Mouse (Mus musculus) left cerebral cortex, postnatal 10 days (tissue): ENCODE data around the gene Dnajc16. TPM values are rescaled to one million over a fixed set of nuclear protein-coding genes. Genes with fewer than 3 reads are reported as not detected.

ENCODE experiments used
- total RNA-seq, 2 experiments: library from RNA; stranded (reverse); gene quantifications; 2 replicates each; pipeline ENCODE4 v1.2.3; 2021

The Dnajc16 gene
- total RNA-seq, 2 experiments from 2014 or later = 26.8 to 29.2 TPM

Other genes with a start within 250 kb of the Dnajc16 start
- 1 to 10 TPM; 4.4 to 6.0 TPM for gene Fblim1, start 184.8 kb downstream of the Dnajc16 start, total RNA-seq
- gene Tmem82, start 172.3 kb downstream of the Dnajc16 start, total RNA-seq = under 1 TPM; 0.28 to 0.79 TPM
- gene Slc25a34, start 167.1 kb downstream of the Dnajc16 start, total RNA-seq = 1 to 10 TPM; 2.3 to 4.1 TPM
- 10 to 100 TPM; 49.0 to 55.0 TPM for gene Plekhm2, start 126.0 kb downstream of the Dnajc16 start, total RNA-seq
- gene Rsc1a1, start 105.3 kb downstream of the Dnajc16 start, total RNA-seq = 1 to 10 TPM in 1 of 2 experiments, under 1 TPM in 1; 0.41 to 3.0 TPM
- gene Ddi2, start 67.5 kb downstream of the Dnajc16 start, total RNA-seq = 10 to 100 TPM; 27.7 to 28.1 TPM
- gene Agmat, start 44.3 kb downstream of the Dnajc16 start, total RNA-seq = under 1 TPM in 1 of 2 experiments, not detected in 1; 0.24 TPM
- 10 to 100 TPM; 21.7 to 27.0 TPM for gene Casp9, start 2.7 kb upstream of the Dnajc16 start, total RNA-seq
- not detected for gene Cela2a, start 35.2 kb upstream of the Dnajc16 start, total RNA-seq
- not detected for gene Ctrc, start 55.4 kb upstream of the Dnajc16 start, total RNA-seq
- gene Efhd2, start 84.0 kb upstream of the Dnajc16 start, total RNA-seq = 10 to 100 TPM; 51.2 to 52.5 TPM
- 1 to 10 TPM; 2.3 to 2.7 TPM for gene Fhad1, start 224.2 kb upstream of the Dnajc16 start, total RNA-seq